ENCODE assay signal across 24 mouse cellular contexts in genomic region chr17:4445606-4446005, GRCm38 (mm10).
DNase-seq lines count a peak whose midpoint lies in the region; ATAC-seq and TF ChIP-seq lines count a peak whose summit lies in the region.
"Had no signal": no experiment of that assay in that cellular context is flagged by ENCODE, and none has a peak within 500 bp of the region (broad histone marks: within the 10 kb centered on the region; RNA-seq: fewer than 3 reads in every experiment).

No protein-coding gene starts in this region.

- H3K9me3 ChIP-seq in CH12.LX (replicated peaks; ENCODE audit: low read length), result no peaks in the 10 kb centered on the region
- H3K9me3 ChIP-seq: embryonic facial prominence, embryonic 13.5 days; embryonic facial prominence, embryonic 15.5 days; forebrain, embryonic 10.5 days; forebrain, embryonic 12.5 days had no signal

- TF ChIP-seq POLR2A in CH12.LX (IDR thresholded peaks at IDR 0.05; ENCODE audit: low read depth, low read length), result no peak

- ATAC-seq in granulocyte monocyte progenitor cell, adult 5-6 weeks (replicated peaks; ENCODE audit: poor library complexity, severe bottlenecking), result peak; percentile 96
- ATAC-seq in megakaryocyte progenitor cell, adult 5-6 weeks (replicated peaks; ENCODE audit: poor library complexity), result peak; percentile 85
- ATAC-seq: CD4-positive, CD25-positive, alpha-beta regulatory T cell, adult 4 months; forebrain, embryonic 14.5 days; forebrain, embryonic 16.5 days had no signal

- in situ Hi-C loops in CH12.LX (cut with MboI; ENCODE audit: low pct_ligation_motif_present, low pct_unique_long_range_greater_than_20kb, low sequenced_read_pairs), result no loop called here

- no peak for TF ChIP-seq CTCF in CH12.LX (conservative IDR thresholded peaks at IDR 0.05 in 1 of 2, IDR thresholded peaks at IDR 0.05 in 1 of 2; ENCODE audit: low read depth in 2 of 2, low read length in 2 of 2)

- H3K9ac ChIP-seq in CH12.LX (ENCODE audit: insufficient read depth, low read depth), result no peak overlapping the region
- H3K9ac ChIP-seq: embryonic facial prominence, embryonic 13.5 days; embryonic facial prominence, embryonic 15.5 days; forebrain, embryonic 12.5 days had no signal

- intact Hi-C loops in heart, postnatal 14 days (cut with DNase I), result no loop called here

- dilution Hi-C loops in CH12.LX (cut with MboI; ENCODE audit: extremely low pct_ligation_motif_present, extremely low pct_unique_long_range_greater_than_20kb, low sequenced_read_pairs), result no loop called here

- H3K4me2 ChIP-seq in CH12.LX (ENCODE audit: insufficient read depth, low read depth, poor library complexity, severe bottlenecking), result no peak overlapping the region
- H3K4me2 ChIP-seq: embryonic facial prominence, embryonic 13.5 days; embryonic facial prominence, embryonic 15.5 days; forebrain, embryonic 12.5 days had no signal

- DNase-seq in CH12.LX (ENCODE audit: extremely low read depth), result peak; percentile 40
- no peak for DNase-seq in heart, postnatal 14 days
- no peak for DNase-seq in urinary bladder, adult 2 months (ENCODE audit: low spot score)
- no peak for DNase-seq in ovary, postnatal 10 days (ENCODE audit: low spot score)
- DNase-seq: adrenal gland, adult 2 months; adrenal gland, postnatal 10 days; adrenal gland, postnatal 25 days; B cell, adult 2 months; cerebellum, adult 11-12 months; cerebellum, adult 2 months; cerebellum, adult 9-10 months; cerebellum, postnatal 10 days; cerebellum, postnatal 25 days; embryo, embryonic 11 days had no signal

- H3K4me3 ChIP-seq in CH12.LX (replicated peaks in 1 of 3; ENCODE audit: low read depth in 2 of 3, low read length in 2 of 3, poor library complexity in 1 of 3), result no peak overlapping the region
- H3K4me3 ChIP-seq: embryonic facial prominence, embryonic 13.5 days; embryonic facial prominence, embryonic 15.5 days; erythroblast, embryonic 14.5 days; forebrain, embryonic 10.5 days; forebrain, embryonic 12.5 days had no signal

- H3K4me1 ChIP-seq in CH12.LX (ENCODE audit: control insufficient read depth in 1 of 2, insufficient read depth in 2 of 2), result peaks cover 2 to 12% of the 10 kb centered on the region in 2 experiments; a peak in 2 of 4 replicates
- H3K4me1 ChIP-seq: embryonic facial prominence, embryonic 13.5 days; embryonic facial prominence, embryonic 15.5 days; forebrain, embryonic 10.5 days; forebrain, embryonic 12.5 days had no signal

- TF ChIP-seq EP300 in CH12.LX (IDR thresholded peaks at IDR 0.05; ENCODE audit: low read length), result peak; percentile 60; the same call in 1 of the 2 replicates

- no peak for TF ChIP-seq RAD21 in CH12.LX (IDR thresholded peaks at IDR 0.05; ENCODE audit: low read depth, low read length)

- no peaks in the 10 kb centered on the region for H3K27me3 ChIP-seq in CH12.LX (replicated peaks)
- H3K27me3 ChIP-seq: embryonic facial prominence, embryonic 13.5 days; embryonic facial prominence, embryonic 15.5 days; forebrain, embryonic 12.5 days had no signal

- H3K79me2 ChIP-seq in CH12.LX (replicated peaks; ENCODE audit: control insufficient read depth, extremely low read depth, insufficient read depth, poor library complexity, severe bottlenecking), result no peaks in the 10 kb centered on the region

- no peak overlapping the region for H3K27ac ChIP-seq in CH12.LX (ENCODE audit: insufficient read depth, low read depth)
- H3K27ac ChIP-seq: embryonic facial prominence, embryonic 13.5 days; embryonic facial prominence, embryonic 15.5 days; forebrain, embryonic 10.5 days; forebrain, embryonic 12.5 days had no signal

- no peaks in the 10 kb centered on the region for H3K36me3 ChIP-seq in CH12.LX (replicated peaks in 1 of 2; ENCODE audit: control insufficient read depth in 1 of 2, insufficient read depth in 1 of 2, low read length in 1 of 2)
- H3K36me3 ChIP-seq: embryonic facial prominence, embryonic 13.5 days; embryonic facial prominence, embryonic 15.5 days; forebrain, embryonic 10.5 days; forebrain, embryonic 12.5 days had no signal

TF ChIP-seq in CH12.LX, 34 proteins besides CTCF, POLR2A, EP300 and RAD21:
- TF ChIP-seq CHD2 (IDR thresholded peaks at IDR 0.05; ENCODE audit: low read length) (no peak), BHLHE40 (IDR thresholded peaks at IDR 0.05; ENCODE audit: low read depth, low read length) (no peak), MAZ (IDR thresholded peaks at IDR 0.05; ENCODE audit: low read depth, low read length) (no peak), SIN3A (IDR thresholded peaks at IDR 0.05; ENCODE audit: low read length) (no peak), GABPA (IDR thresholded peaks at IDR 0.05; ENCODE audit: insufficient replicate concordance, low read depth, low read length) (no peak), E2F4 (IDR thresholded peaks at IDR 0.05; ENCODE audit: insufficient replicate concordance, low read depth, low read length) (no peak), RCOR1 (conservative IDR thresholded peaks at IDR 0.05; ENCODE audit: low read depth, low read length) (0 out of 2 replicates have a peak, but pooled peaks have one; percentile 29), TCF12 (IDR thresholded peaks at IDR 0.05; ENCODE audit: low read depth, low read length) (no peak), PAX5 (IDR thresholded peaks at IDR 0.05; ENCODE audit: low read length) (no peak), USF1 (IDR thresholded peaks at IDR 0.05; ENCODE audit: low read depth, low read length) (no peak), MAX (IDR thresholded peaks at IDR 0.05; ENCODE audit: low read length) (no peak), IRF4 (IDR thresholded peaks at IDR 0.05; ENCODE audit: low read depth, low read length) (peak; percentile 42; the same call in 1 of the 2 replicates), MXI1 (IDR thresholded peaks at IDR 0.05; ENCODE audit: low read depth, low read length) (no peak)
